Mouse (Mus musculus) embryo, embryonic 11 days (tissue): Measurements from ENCODE around the gene Slc27a4.
A peak's percentile ranks its signal among the peaks of the same experiment; 100 is the strongest.

Experiments used
- DNase-seq: peaks from one replicate; pipeline ENCODE4 v3.0.0-alpha.2; 2015

The Slc27a4 gene

GRCm38 (mm10) chr2:29857341-29857740, 54.9 kb downstream of the Slc27a4 start:
- no peak for DNase-seq

- no peak for DNase-seq
Measured at GRCm38 (mm10) chr2:29857967-29858366, 55.5 kb downstream of the Slc27a4 start.

GRCm38 (mm10) chr2:29858748-29859473, 56.5 kb downstream of the Slc27a4 start:
- DNase-seq = peak; percentile 76

- no peak for DNase-seq
Measured at GRCm38 (mm10) chr2:29865125-29865524, 62.7 kb downstream of the Slc27a4 start.
